ENCODE assay signal across 8 mouse cellular contexts in genomic region chr7:44309475-44310284, GRCm38 (mm10). TPM values are rescaled to one million over a fixed set of nuclear protein-coding genes. Genes with fewer than 3 reads are reported as not detected.
DNase-seq lines count a peak whose midpoint lies in the region; ATAC-seq and TF ChIP-seq lines count a peak whose summit lies in the region.

Shank1 (plus strand) TSS chr7:44310253.

- peaks cover 54% of the 10 kb centered on the region for H3K4me1 ChIP-seq in kidney, embryonic 15.5 days
- 0 out of 2 replicates have a peak, but pooled peaks cover 2% of the 10 kb centered on the region for H3K4me1 ChIP-seq in cortical plate, adult 2 months (ENCODE audit: control insufficient read depth, insufficient read depth, low read length)
- peaks cover 11% of the 10 kb centered on the region; the same call in 1 of the 2 replicates for H3K4me1 ChIP-seq in hindbrain, embryonic 14.5 days (replicated peaks; ENCODE audit: control insufficient read depth, insufficient read depth, low read length)
- peaks cover 15% of the 10 kb centered on the region for H3K4me1 ChIP-seq in liver, embryonic 11.5 days (replicated peaks; ENCODE audit: control insufficient read depth, insufficient read depth, low read length)
- H3K4me1 ChIP-seq in stomach, embryonic 16.5 days (ENCODE audit: control insufficient read depth, insufficient read depth, low read length): peaks cover 21% of the 10 kb centered on the region

- peak within 1 kb of the TSS; percentile 49 for H3K4me3 ChIP-seq in kidney, embryonic 15.5 days (replicated peaks)
- H3K4me3 ChIP-seq in cortical plate, adult 2 months (ENCODE audit: insufficient read depth, low read length): peak within 1 kb of the TSS; percentile 93
- peak within 1 kb of the TSS; percentile 64 for H3K4me3 ChIP-seq in hindbrain, embryonic 14.5 days (replicated peaks; ENCODE audit: low read length)
- H3K4me3 ChIP-seq in liver, embryonic 11.5 days (ENCODE audit: low read depth, low read length): peak within 1 kb of the TSS; percentile 44
- peak within 1 kb of the TSS; percentile 56 for H3K4me3 ChIP-seq in stomach, embryonic 16.5 days (replicated peaks; ENCODE audit: low read length)

- H3K9ac ChIP-seq in kidney, embryonic 15.5 days: peak within 1 kb of the TSS; percentile 54
- peak within 1 kb of the TSS; percentile 88 for H3K9ac ChIP-seq in hindbrain, embryonic 14.5 days
- no peak within 1 kb of the TSS for H3K9ac ChIP-seq in liver, embryonic 11.5 days (ENCODE audit: low read depth, low read length)
- peak within 1 kb of the TSS; percentile 72 for H3K9ac ChIP-seq in stomach, embryonic 16.5 days (ENCODE audit: low read length)

- peak within 1 kb of the TSS; percentile 95 for H3K4me2 ChIP-seq in kidney, embryonic 15.5 days
- peak within 1 kb of the TSS; percentile 90 for H3K4me2 ChIP-seq in hindbrain, embryonic 14.5 days (replicated peaks)
- H3K4me2 ChIP-seq in liver, embryonic 11.5 days: peak within 1 kb of the TSS; percentile 76
- peak within 1 kb of the TSS; percentile 98 for H3K4me2 ChIP-seq in stomach, embryonic 16.5 days (ENCODE audit: low read depth, low read length)

- H3K36me3 ChIP-seq in kidney, embryonic 15.5 days: no peaks in the 10 kb centered on the region
- peaks cover 23% of the 10 kb centered on the region for H3K36me3 ChIP-seq in hindbrain, embryonic 14.5 days (replicated peaks; ENCODE audit: control insufficient read depth, insufficient read depth)
- no peaks in the 10 kb centered on the region for H3K36me3 ChIP-seq in liver, embryonic 11.5 days (ENCODE audit: control insufficient read depth, insufficient read depth, low read length)
- H3K36me3 ChIP-seq in stomach, embryonic 16.5 days (ENCODE audit: control insufficient read depth, insufficient read depth, low read length): no peaks in the 10 kb centered on the region

- no peak for ATAC-seq in kidney, embryonic 15.5 days (replicated peaks; ENCODE audit: low FRiP score)
- ATAC-seq in hindbrain, embryonic 14.5 days (ENCODE audit: low FRiP score): no peak
- ATAC-seq in liver, embryonic 11.5 days (replicated peaks; ENCODE audit: low FRiP score): no peak
- no peak for ATAC-seq in stomach, embryonic 16.5 days (ENCODE audit: insufficient read depth, low FRiP score)

- no peak for DNase-seq in kidney, adult 11 months
- no peak for DNase-seq in hindbrain, embryonic 14.5 days (ENCODE audit: low spot score)
- DNase-seq in liver, embryonic 11.5 days (ENCODE audit: low spot score): no peak
- no peak for DNase-seq in thymus, postnatal 36 days
- DNase-seq in ovary, postnatal 14 days (ENCODE audit: low spot score): no peak

- H3K9me3 ChIP-seq in kidney, embryonic 15.5 days (replicated peaks): no peaks in the 10 kb centered on the region
- H3K9me3 ChIP-seq in hindbrain, embryonic 14.5 days (ENCODE audit: control insufficient read depth, low read length): no peaks in the 10 kb centered on the region
- no peaks in the 10 kb centered on the region for H3K9me3 ChIP-seq in liver, embryonic 11.5 days (ENCODE audit: control insufficient read depth, low read length)
- no peaks in the 10 kb centered on the region for H3K9me3 ChIP-seq in stomach, embryonic 16.5 days (replicated peaks; ENCODE audit: control insufficient read depth, low read length)

- no peak for TF ChIP-seq POLR2A in cortical plate, adult 2 months (IDR thresholded peaks at IDR 0.05; ENCODE audit: extremely low read depth, insufficient read depth, low read length)

- WGBS in kidney, embryonic 15.5 days: 26% methylated on average over 12 of the region's 22 CpGs
- 21% methylated on average over 14 of the region's 22 CpGs for WGBS in hindbrain, embryonic 14.5 days
- WGBS in liver, embryonic 11.5 days: 13% methylated on average over 19 of the region's 22 CpGs
- WGBS in stomach, embryonic 16.5 days: 15% methylated on average over 16 of the region's 22 CpGs

- H3K27ac ChIP-seq in kidney, embryonic 15.5 days: peak within 1 kb of the TSS; percentile 51
- peak within 1 kb of the TSS; percentile 96 for H3K27ac ChIP-seq in cortical plate, adult 2 months (ENCODE audit: insufficient read depth, low read length)
- H3K27ac ChIP-seq in hindbrain, embryonic 14.5 days: peak within 1 kb of the TSS; percentile 77
- H3K27ac ChIP-seq in liver, embryonic 11.5 days (ENCODE audit: low read depth, low read length): no peak within 1 kb of the TSS
- no peak within 1 kb of the TSS for H3K27ac ChIP-seq in stomach, embryonic 16.5 days (ENCODE audit: low read length)

- peaks cover 44% of the 10 kb centered on the region for H3K27me3 ChIP-seq in kidney, embryonic 15.5 days
- no peaks in the 10 kb centered on the region for H3K27me3 ChIP-seq in hindbrain, embryonic 14.5 days (ENCODE audit: control insufficient read depth, insufficient read depth, low read length)
- peaks cover 66% of the 10 kb centered on the region for H3K27me3 ChIP-seq in liver, embryonic 11.5 days (replicated peaks; ENCODE audit: control insufficient read depth, insufficient read depth, low read length)
- peaks cover 6% of the 10 kb centered on the region for H3K27me3 ChIP-seq in stomach, embryonic 16.5 days (ENCODE audit: control insufficient read depth, insufficient read depth, low read length)

- TF ChIP-seq CTCF in cortical plate, adult 2 months (IDR thresholded peaks at IDR 0.05; ENCODE audit: extremely low read depth, insufficient read depth, low read length): no peak

RNA-seq across cellular contexts. Expression of gene Shank1, which starts in this region (rescaled TPM):
- polyA plus RNA-seq in kidney, embryonic 15.5 days (2015; fragmentation: Nextera tagmentation; extraction: Ambion mirVana): 1.6 and 2.5 TPM in 2 replicates
- polyA plus RNA-seq in cortical plate, adult 2 months (2012; rRNA removed): 106 and 113 TPM in 2 replicates
- 40.3 and 46.8 TPM in 2 replicates for polyA plus RNA-seq in hindbrain, embryonic 14.5 days (2014; fragmentation: Nextera tagmentation; extraction: Ambion mirVana)
- 0.62 and 0.69 TPM in 2 replicates for polyA plus RNA-seq in liver, embryonic 11.5 days (2014; fragmentation: Nextera tagmentation; extraction: Ambion mirVana)
- 1.7 TPM in 2 replicates for polyA plus RNA-seq in stomach, embryonic 16.5 days (2015; fragmentation: Nextera tagmentation; extraction: Ambion mirVana)

Comparison
In these comparisons a context has a peak if more than half of its experiments do, and no peak if none do; other contexts are left out.
1. RNA of gene Shank1 (polyA plus RNA-seq): 106 to 113 TPM in cortical plate, adult 2 months and 40.3 to 46.8 TPM in hindbrain, embryonic 14.5 days; 1.6 to 2.5 TPM in kidney, embryonic 15.5 days, 1.7 TPM in stomach, embryonic 16.5 days and 0.62 to 0.69 TPM in liver, embryonic 11.5 days; every median in the first group is over 10 times any median in the second.
2. H3K27ac ChIP-seq: peak in kidney, embryonic 15.5 days (single experiment), cortical plate, adult 2 months (single experiment) and hindbrain, embryonic 14.5 days (single experiment); none in liver, embryonic 11.5 days (single experiment) and stomach, embryonic 16.5 days (single experiment).
3. Peak in every context shown above with its lines, with median percentiles within 50 percentile points of each other: H3K4me2 ChIP-seq and H3K4me3 ChIP-seq.